Mouse (Mus musculus) left cerebral cortex, adult 11 months (tissue): ENCODE results near the gene Fgf2.

ENCODE experiments used
- DNase-seq: peaks from one replicate; pipeline ENCODE4 v3.0.0; 2022; ENCODE audit warnings: low spot score

Gene Fgf2

DNA sequence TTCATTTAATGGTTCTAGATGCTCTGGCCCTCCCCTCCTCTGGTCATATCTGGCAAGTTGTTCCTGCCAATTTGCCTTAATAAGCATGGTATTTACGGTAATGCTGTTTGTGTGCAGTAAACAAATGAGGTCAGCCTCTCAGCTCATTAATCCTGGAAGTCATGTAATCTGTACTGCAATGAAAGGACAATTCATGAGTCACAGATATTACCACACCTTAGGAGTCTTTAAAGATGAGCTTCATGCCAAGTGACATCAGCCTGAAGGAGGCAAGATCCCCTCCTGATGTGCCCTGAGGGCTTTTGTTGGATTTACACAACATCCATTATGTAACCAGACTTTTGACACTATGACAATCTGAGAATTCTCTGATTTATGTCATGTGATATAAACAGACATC, 6.6 kb downstream of the Fgf2 start:
- no peak for DNase-seq

GRCm38 (mm10) chr3:37360729-37361128, 12.6 kb downstream of the Fgf2 start:
- DNase-seq = no peak

GRCm38 (mm10) chr3:37365144-37365543, 17.0 kb downstream of the Fgf2 start:
- DNase-seq = no peak

- no peak for DNase-seq
Observed at GRCm38 (mm10) chr3:37365976-37366375, 17.8 kb downstream of the Fgf2 start.

DNA sequence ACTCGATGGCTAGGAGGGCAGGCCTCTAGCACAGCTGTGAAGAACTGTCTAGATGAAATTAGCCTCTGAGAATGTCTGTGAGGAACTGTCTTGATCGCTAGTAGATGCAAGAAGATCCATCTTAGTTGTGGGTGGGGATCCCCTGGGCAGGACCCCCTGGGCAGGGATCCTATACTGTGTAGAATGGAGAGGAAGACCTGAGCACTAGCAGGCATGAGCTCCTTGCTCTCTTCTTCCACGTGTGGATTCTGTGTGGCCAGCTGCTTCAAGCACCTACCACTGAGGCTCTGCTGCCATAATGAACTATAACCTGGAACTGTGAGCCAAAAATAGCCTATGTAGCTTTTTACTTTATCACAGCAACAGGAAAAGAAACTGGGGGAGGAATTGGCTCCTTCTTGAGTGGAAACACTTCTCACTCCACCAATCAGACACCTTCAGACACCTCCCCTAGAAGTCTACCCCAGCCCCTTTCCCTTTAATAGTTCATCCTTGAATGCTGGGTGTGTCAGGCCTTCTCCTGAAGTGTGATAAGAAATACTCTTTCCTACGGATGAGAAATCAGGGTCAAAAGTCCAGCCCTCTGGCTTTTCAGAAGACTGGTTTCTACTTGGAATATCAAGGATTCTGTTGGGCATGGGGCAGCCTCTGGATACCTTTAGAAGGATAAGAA, 18.4 kb downstream of the Fgf2 start:
- no peak for DNase-seq

GRCm38 (mm10) chr3:37370407-37370806, 22.3 kb downstream of the Fgf2 start:
- DNase-seq = no peak

DNA sequence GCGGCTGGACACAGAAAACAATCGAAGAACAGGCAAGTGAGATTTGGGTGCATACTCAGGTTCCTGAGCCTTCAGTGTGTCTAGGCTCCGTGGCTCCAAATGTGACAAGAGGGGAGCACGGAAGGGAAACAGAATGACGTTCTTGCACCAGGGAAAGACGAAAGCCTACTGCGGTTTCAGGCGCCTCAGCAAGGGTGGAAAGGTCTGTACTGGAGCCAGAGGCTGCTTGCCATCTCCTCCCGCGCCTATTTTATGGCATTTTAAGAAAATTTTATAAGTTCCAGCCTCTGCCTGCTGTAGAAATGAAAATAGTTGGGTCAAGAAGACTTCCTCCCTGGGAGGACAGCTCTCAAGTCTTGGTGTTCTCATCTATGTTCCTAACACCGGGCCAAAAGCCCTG, 25.6 kb downstream of the Fgf2 start:
- no peak for DNase-seq

GRCm38 (mm10) chr3:37377926-37378325, 29.8 kb downstream of the Fgf2 start:
- no peak for DNase-seq

GRCm38 (mm10) chr3:37378412-37378811, 30.3 kb downstream of the Fgf2 start:
- no peak for DNase-seq

GRCm38 (mm10) chr3:37379201-37379600, 31.1 kb downstream of the Fgf2 start:
- no peak for DNase-seq

- no peak for DNase-seq
Observed at GRCm38 (mm10) chr3:37379930-37380881, 32.1 kb downstream of the Fgf2 start.

GRCm38 (mm10) chr3:37381457-37381856, 33.3 kb downstream of the Fgf2 start:
- DNase-seq = no peak

GRCm38 (mm10) chr3:37383096-37383765, 35.1 kb downstream of the Fgf2 start:
- no peak for DNase-seq

DNA sequence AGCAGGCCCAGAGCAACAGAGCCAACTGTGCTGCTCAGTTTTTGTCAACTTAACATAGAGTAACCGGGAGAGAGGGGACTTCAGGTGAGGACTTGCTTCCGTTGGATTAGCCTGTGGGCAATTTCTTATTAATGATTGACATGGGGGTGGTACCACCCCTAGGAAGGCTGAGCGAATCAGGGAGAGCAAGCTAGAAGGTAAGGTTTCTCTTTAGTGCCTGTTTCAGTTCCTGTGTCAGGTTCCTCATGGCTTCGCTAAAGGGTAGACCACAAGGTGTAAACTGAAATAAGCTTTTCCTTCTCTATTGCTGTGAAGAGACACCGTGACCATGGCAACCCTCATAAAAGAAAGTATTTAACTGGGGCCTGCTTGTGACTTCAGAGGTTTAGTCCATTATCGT, 39.2 kb downstream of the Fgf2 start:
- DNase-seq = no peak

- DNase-seq = no peak
Observed at GRCm38 (mm10) chr3:37396930-37397608, 48.9 kb downstream of the Fgf2 start.

- DNase-seq = no peak
Observed at GRCm38 (mm10) chr3:37397646-37398045, 49.5 kb downstream of the Fgf2 start.

- DNase-seq = no peak
Observed at GRCm38 (mm10) chr3:37398661-37399395, 50.7 kb downstream of the Fgf2 start.

DNA sequence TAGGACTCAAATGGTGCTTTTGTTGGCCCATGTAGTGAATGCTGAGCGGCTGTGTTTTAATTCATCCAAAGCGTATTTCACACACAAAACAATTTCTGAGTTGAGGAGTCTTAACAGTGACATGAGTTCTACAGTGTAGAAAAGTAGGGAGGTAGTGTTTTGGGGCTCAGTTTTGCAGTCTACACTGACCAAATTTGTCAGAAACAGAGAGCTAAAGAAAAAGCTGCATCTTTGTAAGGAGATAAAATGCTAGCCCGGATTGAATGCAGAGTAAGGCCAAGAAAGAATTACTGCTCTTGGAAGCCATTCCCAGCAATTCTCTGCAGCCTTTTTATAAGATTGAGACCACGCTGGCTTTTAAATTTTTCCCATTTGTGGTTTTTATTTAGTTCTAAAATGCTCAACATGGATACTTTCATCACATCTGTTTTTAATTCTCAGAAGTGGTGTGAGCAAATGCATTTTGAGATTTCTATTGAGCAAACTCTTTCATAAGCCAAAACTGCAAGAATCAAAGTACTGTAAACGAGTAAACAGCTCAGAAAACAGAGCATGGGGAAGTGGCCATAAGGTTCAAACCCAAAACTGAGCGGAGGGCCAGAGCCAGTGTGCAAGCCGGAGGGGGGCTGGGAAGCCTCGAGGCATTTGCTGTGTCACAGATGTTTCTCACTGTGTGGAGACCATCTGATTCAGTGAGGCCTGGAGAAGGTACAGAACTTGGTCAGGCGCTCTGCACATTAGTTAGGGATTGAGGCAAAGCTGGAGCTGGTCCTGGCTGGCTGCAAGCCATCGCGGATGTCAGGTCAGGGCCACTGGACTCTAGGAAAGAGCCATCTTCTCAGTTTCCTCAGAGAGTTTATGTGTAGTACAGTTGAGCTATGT, 53.8 kb downstream of the Fgf2 start:
- no peak for DNase-seq

GRCm38 (mm10) chr3:37407598-37407997, 59.5 kb downstream of the Fgf2 start:
- DNase-seq = no peak

- no peak for DNase-seq
Observed at GRCm38 (mm10) chr3:37413446-37413845, 65.3 kb downstream of the Fgf2 start.
